Mouse (Mus musculus): ENCODE results near the gene Slc22a7. TPM values are rescaled to one million over a fixed set of nuclear protein-coding genes. Genes with fewer than 3 reads are reported as not detected.
A peak's percentile ranks its signal among the peaks of the same experiment; 100 is the strongest.

Slc22a7 gene
- total RNA-seq, 2 experiments from 2014 or later, result 0.53 to 0.89 TPM

DNA sequence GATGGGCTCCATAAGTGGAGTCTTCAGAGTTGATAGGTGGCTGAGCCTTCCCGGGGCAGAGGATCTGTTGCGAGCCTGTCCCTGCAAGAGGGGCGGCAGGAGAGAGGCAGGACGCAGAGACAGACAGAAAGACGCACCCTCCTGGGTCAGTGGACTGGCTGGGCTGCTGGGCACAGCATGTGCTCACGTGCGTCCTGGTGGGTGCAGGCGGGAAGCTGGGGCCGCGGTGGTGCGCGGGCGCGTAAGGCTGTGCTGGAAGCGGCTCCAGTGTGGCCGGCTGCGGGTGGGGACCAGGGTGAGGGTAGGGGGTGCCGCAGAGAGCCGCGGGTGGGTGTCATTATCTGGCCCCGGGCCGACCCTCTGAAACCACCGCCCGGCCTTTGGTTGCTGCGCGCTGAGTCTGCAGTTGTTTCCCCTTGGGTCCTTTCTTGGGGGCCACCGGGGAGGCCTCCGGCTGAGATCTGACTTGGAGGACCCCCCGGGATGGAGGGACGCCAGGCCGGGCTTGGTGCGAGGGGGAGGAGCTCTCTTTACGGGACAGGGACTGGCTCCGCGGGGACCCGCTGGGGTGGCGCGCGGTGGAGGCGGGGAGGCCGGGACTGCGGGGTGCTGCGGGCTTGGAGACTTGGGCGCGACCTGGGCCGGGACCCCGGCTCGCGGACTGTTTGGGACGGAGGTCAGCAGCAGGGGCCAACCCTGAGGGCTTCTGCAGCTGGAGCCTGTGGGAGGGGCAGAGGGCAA, 6.8 kb upstream of the Slc22a7 start:
- intact Hi-C loops (cut with DNase I), result no loop called here

DNA sequence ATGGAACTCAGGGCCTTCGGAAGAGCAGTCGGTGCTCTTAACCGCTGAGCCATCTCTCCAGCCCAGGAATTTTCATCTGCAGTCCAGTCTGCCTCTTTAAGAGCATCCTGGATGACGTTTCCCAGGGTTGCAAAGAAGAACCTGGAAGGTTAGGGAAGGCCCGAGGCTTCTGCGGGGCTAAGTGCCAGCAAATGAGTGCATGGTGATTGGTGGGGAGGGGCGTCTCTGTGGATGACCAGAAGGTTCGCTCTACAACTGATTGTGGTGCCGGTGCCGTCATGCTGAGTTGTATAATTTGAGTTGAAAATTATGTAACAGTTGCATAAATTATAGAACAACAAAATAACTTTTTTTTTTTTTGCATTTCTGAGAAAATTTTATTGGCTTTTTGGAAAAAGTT, 919 bp upstream of the Slc22a7 start:
- intact Hi-C loops (cut with DNase I), result no loop called here

More for the DNA sequence above, 6.8 kb upstream of the Slc22a7 start:
- DNase-seq (ENCODE audit: low spot score in 2 of 2), result no peak

GRCm38 (mm10) chr17:46436672-46437366, 1.4 kb downstream of the Slc22a7 start:
- intact Hi-C loops (cut with DNase I), result no loop called here
- DNase-seq (ENCODE audit: low spot score in 2 of 2), result peak; percentile 42 to 43

More for the DNA sequence above, 919 bp upstream of the Slc22a7 start:
- DNase-seq (ENCODE audit: low spot score in 2 of 2), result no peak

DNA sequence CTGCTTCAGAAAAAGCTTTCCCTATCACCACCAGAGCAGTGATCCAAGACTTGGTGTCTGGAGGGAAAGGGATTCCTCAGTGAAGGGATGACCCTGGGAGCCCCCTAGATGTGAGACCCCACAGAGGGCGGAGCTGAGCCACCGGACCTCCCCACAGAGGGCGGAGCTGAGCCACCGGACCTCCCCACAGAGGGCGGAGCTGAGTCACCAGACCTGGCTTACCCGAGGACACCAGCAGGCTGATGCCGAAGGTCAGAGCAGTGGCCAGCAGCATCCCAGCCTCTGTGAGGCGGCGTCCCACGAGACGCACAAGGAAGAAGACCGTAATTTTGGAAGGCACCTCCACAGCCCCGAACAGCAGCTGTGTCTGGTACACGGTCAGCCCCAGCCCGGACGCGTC, 4.6 kb downstream of the Slc22a7 start:
- no peak for DNase-seq (ENCODE audit: low spot score in 2 of 2)
- intact Hi-C loops (cut with DNase I), result no loop called here

DNA sequence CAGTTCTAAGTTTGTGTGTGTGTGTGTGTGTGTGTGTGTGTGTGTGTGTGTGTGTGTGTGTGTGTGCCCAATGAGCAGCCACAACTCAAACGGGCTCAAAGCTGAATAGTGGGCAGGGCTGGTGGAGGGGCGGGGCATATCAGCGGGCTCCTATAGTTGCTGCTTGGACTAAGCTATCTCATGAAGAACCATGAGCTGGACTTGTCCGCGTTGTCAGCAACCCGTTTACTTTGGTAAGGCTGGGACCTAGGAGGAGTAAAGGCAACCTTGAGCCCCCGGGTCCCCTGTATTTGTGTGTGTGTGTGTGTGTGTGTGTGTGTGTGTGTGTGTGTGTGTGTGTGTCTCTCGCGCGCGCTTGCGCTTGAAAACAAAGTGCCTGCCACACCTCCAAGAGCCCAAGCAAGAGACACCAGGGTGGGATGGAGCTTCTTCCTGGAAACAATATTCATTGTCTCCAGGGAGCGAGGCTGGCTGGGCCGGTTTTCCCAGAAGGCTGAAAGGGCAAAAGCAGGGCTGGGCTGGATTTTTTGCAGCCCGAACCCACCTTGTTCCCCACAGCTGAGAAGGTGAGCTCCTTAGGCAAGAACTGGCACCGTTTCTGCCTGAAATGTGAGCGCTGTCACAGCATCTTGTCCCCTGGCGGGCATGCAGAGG, 9.4 kb downstream of the Slc22a7 start, which contains the start of gene Crip3:
TSS of gene Crip3 (plus strand) at position 166 of the 654 bp plus-strand sequence.
- no peak for DNase-seq (ENCODE audit: low spot score in 2 of 2)
- intact Hi-C loops (cut with DNase I), result no loop called here

- DNase-seq (ENCODE audit: low spot score in 2 of 2), result no peak
- intact Hi-C loops (cut with DNase I), result no loop called here
Observed at GRCm38 (mm10) chr17:46426496-46426895, 11.8 kb downstream of the Slc22a7 start.

GRCm38 (mm10) chr17:46419717-46420116, 18.5 kb downstream of the Slc22a7 start:
- intact Hi-C loops (cut with DNase I), result no loop called here
- no peak for DNase-seq (ENCODE audit: low spot score in 2 of 2)

GRCm38 (mm10) chr17:46418628-46419027, 19.6 kb downstream of the Slc22a7 start:
- intact Hi-C loops (cut with DNase I), result no loop called here

DNA sequence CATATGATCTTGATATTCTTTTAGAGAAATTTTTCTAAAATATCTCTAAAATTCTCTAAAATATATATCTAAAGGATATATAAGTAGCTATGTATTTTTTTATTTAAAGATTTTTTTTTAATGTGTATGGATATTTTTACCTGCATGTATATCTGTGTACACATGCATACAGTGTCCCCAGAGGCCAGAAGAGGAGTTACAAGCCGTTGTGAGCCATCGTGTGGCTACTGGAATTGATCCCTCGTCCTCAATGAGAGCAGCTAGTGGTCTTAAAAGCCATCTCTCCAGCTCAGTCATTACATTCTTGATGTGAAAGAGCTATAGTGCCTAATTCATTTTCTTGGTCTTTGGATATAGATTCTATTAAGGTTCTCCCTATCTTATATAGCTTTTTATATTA, 29.8 kb downstream of the Slc22a7 start:
- intact Hi-C loops (cut with DNase I), result no loop called here

More at GRCm38 (mm10) chr17:46418628-46419027, 19.6 kb downstream of the Slc22a7 start:
- no peak for DNase-seq (ENCODE audit: low spot score in 2 of 2)

GRCm38 (mm10) chr17:46394631-46395030, 43.6 kb downstream of the Slc22a7 start:
- intact Hi-C loops (cut with DNase I), result no loop called here
- DNase-seq (ENCODE audit: low spot score in 2 of 2), result no peak

More for the DNA sequence above, 29.8 kb downstream of the Slc22a7 start:
- DNase-seq (ENCODE audit: low spot score in 2 of 2), result no peak

DNA sequence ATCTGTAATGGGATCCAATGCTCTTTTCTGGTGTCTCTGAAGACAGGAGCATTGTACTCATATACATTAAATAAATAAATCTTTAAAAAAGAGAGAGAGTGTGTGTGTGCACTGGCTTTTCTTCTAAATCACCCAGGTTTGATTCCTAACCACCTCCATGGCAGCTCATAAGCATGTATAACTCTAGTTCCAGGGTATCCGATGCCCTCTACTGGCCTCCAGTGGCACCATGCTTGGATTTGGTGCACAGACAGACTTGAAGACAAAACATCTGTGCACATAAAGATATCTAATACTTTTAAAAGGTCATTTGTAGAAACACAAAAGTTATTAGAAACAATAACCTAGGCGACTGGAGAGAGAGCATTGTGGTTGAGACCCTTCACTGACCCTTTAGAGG, 45.2 kb downstream of the Slc22a7 start:
- peak in 1 of 2 experiments; percentile 40 for DNase-seq (ENCODE audit: low spot score in 2 of 2)
- intact Hi-C loops (cut with DNase I), result no loop called here

DNA sequence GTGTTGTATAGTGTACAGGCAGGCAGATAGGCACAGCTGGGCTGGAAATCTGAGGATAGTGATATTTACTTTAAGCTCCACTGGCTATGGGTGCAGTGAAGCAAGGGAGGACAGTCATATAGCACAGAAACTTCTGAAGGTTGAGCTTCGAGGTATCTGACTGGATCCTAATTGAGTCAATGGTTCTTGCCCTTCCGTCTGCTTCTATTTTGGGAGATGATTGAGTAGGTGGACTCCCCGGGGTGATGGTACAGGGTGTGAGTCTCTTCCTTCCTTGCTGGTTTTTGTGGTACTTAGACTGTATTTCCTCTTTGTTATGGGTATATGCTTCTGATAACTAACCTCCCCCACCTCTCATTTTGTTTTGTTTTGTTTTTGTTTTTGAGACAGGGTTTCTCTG, 50.1 kb downstream of the Slc22a7 start:
- intact Hi-C loops (cut with DNase I), result loop anchor here (5.0 kb wide), 1 partner anchor 121 kb away; no protein-coding TSS in a partner anchor
- DNase-seq (ENCODE audit: low spot score in 2 of 2), result no peak

DNA sequence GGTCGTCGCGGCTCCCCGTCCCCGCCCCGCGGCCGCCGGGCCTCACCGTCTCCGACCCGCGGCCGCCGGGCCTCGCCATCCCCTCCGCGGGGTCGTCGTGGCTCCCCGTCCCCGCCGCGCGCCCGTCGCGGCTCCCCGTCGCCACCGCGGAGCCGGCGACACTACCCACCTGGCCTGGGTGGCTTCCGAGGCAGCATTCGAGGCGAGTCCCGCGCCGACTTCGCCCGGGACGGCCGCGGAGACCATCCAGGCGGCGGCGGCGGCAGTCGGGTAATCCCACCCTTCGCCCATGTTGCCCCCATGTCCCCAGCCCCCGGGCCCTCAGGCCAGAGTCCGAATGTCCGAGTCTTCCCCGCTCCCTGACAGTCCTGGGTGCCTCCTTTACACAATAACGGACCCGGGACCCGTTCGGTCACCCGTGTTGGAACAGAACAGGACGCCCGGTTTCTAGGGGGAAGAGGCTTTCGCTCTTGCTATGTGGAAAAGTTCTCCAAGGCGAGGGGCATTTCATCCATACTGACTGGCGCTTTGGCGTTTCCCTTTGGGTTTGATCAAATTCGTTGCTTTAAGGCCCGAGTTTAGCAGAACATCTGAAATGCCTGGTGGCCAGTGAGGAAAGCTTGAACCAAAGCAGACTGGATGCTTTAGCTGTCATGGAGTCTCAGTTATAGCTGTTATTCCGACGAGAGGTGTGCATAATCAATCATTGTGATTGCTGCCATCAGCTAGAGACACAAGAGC, 54.0 kb downstream of the Slc22a7 start:
- intact Hi-C loops (cut with DNase I), result loop anchor here (5.0 kb wide), 1 partner anchor 57 kb away; the partner anchor contains the start of gene Abcc10
- DNase-seq (ENCODE audit: low spot score in 2 of 2), result peak in 1 of 2 experiments; percentile 13

DNA sequence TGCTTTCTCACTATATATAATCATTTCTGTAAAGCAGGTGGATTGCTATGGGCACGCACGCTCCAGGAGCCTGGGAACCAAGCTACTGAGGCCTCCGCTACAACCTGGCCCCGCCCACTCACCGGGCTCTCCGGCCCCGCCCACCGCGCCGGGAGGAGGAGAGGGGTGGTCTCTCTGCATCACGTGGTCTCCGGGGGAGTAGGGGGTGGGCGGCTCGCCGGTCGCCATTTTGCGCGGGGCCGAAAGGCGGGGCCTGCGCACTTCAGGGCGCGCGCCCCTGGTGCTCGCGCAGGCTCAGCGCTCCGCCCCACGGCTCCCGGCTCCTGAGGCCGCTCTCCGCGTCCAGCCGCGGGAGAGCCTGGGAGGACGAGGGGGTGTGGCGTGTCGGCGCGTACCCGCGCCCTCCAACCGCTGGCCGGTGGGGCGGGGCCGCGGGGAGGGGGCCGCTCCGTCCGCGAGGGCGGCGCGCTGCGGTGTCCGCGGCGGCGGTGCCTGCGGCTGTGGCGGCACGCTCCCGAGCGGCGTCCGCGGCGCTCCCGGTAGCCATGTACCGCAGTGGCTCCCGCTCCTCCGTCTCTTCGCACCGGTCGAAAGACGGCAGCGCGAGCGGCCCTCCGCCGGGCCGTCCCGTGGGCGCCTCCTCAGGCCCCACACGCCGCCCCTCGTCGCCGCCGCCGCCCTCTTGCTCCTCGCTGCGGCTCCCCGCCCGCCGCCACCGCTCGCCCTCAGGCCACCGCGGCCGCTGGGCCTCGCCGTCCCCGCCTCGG, 54.8 kb downstream of the Slc22a7 start, which contains the start of gene Zfp318:
TSS of gene Zfp318 (plus strand) at position 438 of the 767 bp plus-strand sequence.
- peak; percentile 96 to 97 for DNase-seq (ENCODE audit: low spot score in 2 of 2)
- intact Hi-C loops (cut with DNase I), result loop anchor here (5.0 kb wide), 1 partner anchor 56 kb away; the partner anchor contains the start of gene Abcc10

Other genes starting within 250 kb of the Slc22a7 start
- gene Polh, start 235.8 kb downstream of the Slc22a7 start, total RNA-seq (2021), result 1 to 10 TPM; 6.8 to 7.0 TPM
- gene Xpo5, start 235.7 kb downstream of the Slc22a7 start, total RNA-seq (2021), result 10 to 100 TPM; 37.5 to 40.1 TPM
- gene Polr1c, start 190.4 kb downstream of the Slc22a7 start, total RNA-seq (2021), result 10 to 100 TPM; 34.0 to 35.2 TPM
- 10 to 100 TPM; 82.1 to 99.3 TPM for gene Yipf3, start 190.4 kb downstream of the Slc22a7 start, total RNA-seq (2021)
- gene Lrrc73, start 184.9 kb downstream of the Slc22a7 start, total RNA-seq (2021), result 10 to 100 TPM; 91.0 to 98.8 TPM
- 10 to 100 TPM; 39.1 to 44.9 TPM for gene Tjap1, start 155.4 kb downstream of the Slc22a7 start, total RNA-seq (2021)
- gene Dlk2, start 141.0 kb downstream of the Slc22a7 start, total RNA-seq (2021), result 10 to 100 TPM; 61.2 to 65.1 TPM
- gene Abcc10, start 110.1 kb downstream of the Slc22a7 start, total RNA-seq (2021), result 1 to 10 TPM; 8.4 to 8.7 TPM
- gene Zfp318, start 54.7 kb downstream of the Slc22a7 start, total RNA-seq (2021), result 10 to 100 TPM; 70.9 to 71.5 TPM
- 1 to 10 TPM; 3.3 to 5.3 TPM for gene Crip3, start 9.5 kb downstream of the Slc22a7 start, total RNA-seq (2021)
- gene Ttbk1, start 49.2 kb upstream of the Slc22a7 start, total RNA-seq (2021), result 100 to 1,000 TPM; 135 to 142 TPM
- 1 to 10 TPM; 5.2 to 5.3 TPM for gene Dnph1, start 58.3 kb upstream of the Slc22a7 start, total RNA-seq (2021)
- gene Cul9, start 107.9 kb upstream of the Slc22a7 start, total RNA-seq (2021), result 10 to 100 TPM; 49.3 to 50.8 TPM
- gene Srf, start 117.7 kb upstream of the Slc22a7 start, total RNA-seq (2021), result 10 to 100 TPM; 52.0 to 65.9 TPM
- gene Ptk7, start 191.0 kb upstream of the Slc22a7 start, total RNA-seq (2021), result 10 to 100 TPM; 13.8 to 13.9 TPM
- gene Klc4, start 207.6 kb upstream of the Slc22a7 start, total RNA-seq (2021), result 10 to 100 TPM; 15.8 to 16.5 TPM
- gene Mrpl2, start 207.8 kb upstream of the Slc22a7 start, total RNA-seq (2021), result 10 to 100 TPM; 45.6 to 54.2 TPM
- gene Cul7, start 211.9 kb upstream of the Slc22a7 start, total RNA-seq (2021), result 10 to 100 TPM; 30.2 to 33.4 TPM
- 10 to 100 TPM; 14.1 to 15.7 TPM for gene Rrp36, start 235.9 kb upstream of the Slc22a7 start, total RNA-seq (2021)
- gene Mea1, start 240.3 kb upstream of the Slc22a7 start, total RNA-seq (2021), result 100 to 1,000 TPM; 105 to 120 TPM
- gene Klhdc3, start 242.5 kb upstream of the Slc22a7 start, total RNA-seq (2021), result 100 to 1,000 TPM; 200 to 204 TPM